Mouse (Mus musculus) C2C12 (cell line): Measurements from ENCODE around the gene Ei24.

Experiments used
- CTCF ChIP-seq: IDR thresholded peaks from one replicate; pipeline ENCODE4 v1.5.1; 2011; ENCODE audit not compliant: control insufficient read depth, insufficient read depth, insufficient read length
- FOSL1 ChIP-seq: IDR thresholded peaks from one replicate; pipeline ENCODE4 v1.8.0; 2011; ENCODE audit warnings: mild to moderate bottlenecking, low read length; ENCODE audit not compliant: poor library complexity, insufficient read depth, severe bottlenecking
- MYOG ChIP-seq: IDR thresholded peaks from one replicate; pipeline ENCODE4 v1.6.1; 2011; ENCODE audit not compliant: control insufficient read depth, insufficient read length; ENCODE audit errors: extremely low read depth

DNA sequence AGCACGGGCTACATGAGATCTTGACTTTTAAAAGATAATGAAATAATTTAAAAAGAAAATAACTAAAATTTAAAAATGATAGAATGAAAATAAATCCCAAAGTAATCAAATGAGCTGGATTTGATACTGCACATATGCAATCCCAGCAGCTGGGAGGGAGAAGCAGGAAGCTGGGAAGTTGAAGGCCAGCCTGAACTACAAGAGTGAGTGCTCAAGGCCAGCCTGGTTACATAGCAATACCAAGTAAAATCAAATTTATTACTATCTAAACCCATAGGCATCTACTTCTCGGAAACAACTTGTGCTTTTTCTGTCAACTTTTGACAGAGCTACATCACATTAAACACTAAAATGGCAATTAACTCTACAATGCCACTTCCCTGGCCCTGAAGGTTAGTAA is 13.3 kb downstream of the Ei24 start:
- TF ChIP-seq CTCF: no peak
- no peak for TF ChIP-seq FOSL1
- no peak for TF ChIP-seq MYOG
